Mouse (Mus musculus): ENCODE data around the gene 9430038I01Rik. TPM values are rescaled to one million over a fixed set of nuclear protein-coding genes. Genes with fewer than 3 reads are reported as not detected.

Gene 9430038I01Rik
- polyA plus RNA-seq, 1 experiment from 2014 or later: 18.0 TPM

DNA sequence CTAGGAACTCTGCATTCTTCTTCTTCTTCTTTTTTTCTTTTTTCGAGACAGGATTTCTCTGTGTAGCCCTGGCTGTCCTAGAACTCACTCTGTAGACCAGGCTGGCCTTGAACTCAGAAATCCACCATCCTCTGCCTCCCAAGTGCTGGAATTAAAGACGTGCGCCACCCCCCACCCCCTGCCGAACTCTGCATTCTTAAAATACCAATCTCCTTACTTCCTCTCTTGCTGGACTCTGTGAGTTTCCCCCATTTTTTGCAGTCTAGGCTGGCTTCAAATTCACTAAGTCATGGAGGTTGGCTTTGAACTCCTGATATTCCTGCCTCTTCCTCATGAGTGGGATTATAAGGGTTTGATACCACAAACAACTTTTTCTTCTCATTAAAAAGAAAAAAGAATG is 16.1 kb upstream of the 9430038I01Rik start:
- H3K27me3 ChIP-seq (replicated peaks; ENCODE audit: control insufficient read depth, insufficient read depth, low read length): no peaks in the 10 kb centered on the region
- ATAC-seq (replicated peaks; ENCODE audit: low FRiP score) (no peak), DNase-seq (ENCODE audit: low spot score) (no peak)
- no peak overlapping the region for H3K4me2 ChIP-seq
- no peaks in the 10 kb centered on the region for H3K9me3 ChIP-seq (ENCODE audit: control insufficient read depth, low read length)
- H3K27ac ChIP-seq (ENCODE audit: low read depth, low read length): no peak overlapping the region
- H3K4me1 ChIP-seq (replicated peaks; ENCODE audit: control insufficient read depth, insufficient read depth, low read length): no peaks in the 10 kb centered on the region
- WGBS: 36% methylated on average over 4 of the region's 4 CpGs
- H3K9ac ChIP-seq (ENCODE audit: low read depth, low read length): no peak overlapping the region
- no peak overlapping the region for H3K4me3 ChIP-seq (ENCODE audit: low read depth, low read length)
- H3K36me3 ChIP-seq (ENCODE audit: control insufficient read depth, insufficient read depth, low read length): no peaks in the 10 kb centered on the region

DNA sequence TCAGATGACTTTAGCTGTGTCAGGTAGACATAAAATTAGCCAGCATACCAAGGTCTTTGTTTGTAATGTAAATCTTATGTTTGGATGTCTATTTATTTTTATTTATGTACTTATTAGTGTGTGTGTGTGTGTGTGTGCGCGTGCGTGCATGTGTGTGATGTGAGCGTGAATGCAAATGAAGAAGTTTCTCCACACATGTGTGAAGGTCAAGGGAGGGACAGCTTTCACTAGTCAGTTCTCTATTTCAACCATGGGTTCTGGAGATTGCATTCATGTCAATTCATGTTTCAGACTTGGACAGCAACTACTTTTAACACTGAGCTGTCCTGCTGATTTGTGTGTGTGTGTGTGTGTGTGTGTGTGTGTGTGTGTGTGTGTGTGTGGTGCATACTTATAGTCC is 10.7 kb upstream of the 9430038I01Rik start:
- Histone ChIP-seq H3K4me2 (no peak overlapping the region), H3K9ac (ENCODE audit: low read depth, low read length) (no peak overlapping the region), H3K4me1 (replicated peaks; ENCODE audit: control insufficient read depth, insufficient read depth, low read length) (no peaks in the 10 kb centered on the region), H3K27ac (ENCODE audit: low read depth, low read length) (no peak overlapping the region), H3K27me3 (replicated peaks; ENCODE audit: control insufficient read depth, insufficient read depth, low read length) (no peaks in the 10 kb centered on the region), H3K9me3 (ENCODE audit: control insufficient read depth, low read length) (no peaks in the 10 kb centered on the region), H3K4me3 (ENCODE audit: low read depth, low read length) (no peak overlapping the region), H3K36me3 (ENCODE audit: control insufficient read depth, insufficient read depth, low read length) (no peaks in the 10 kb centered on the region)
- WGBS: 96% methylated on average over 4 of the region's 4 CpGs
- DNase-seq (ENCODE audit: low spot score): no peak
- ATAC-seq (replicated peaks; ENCODE audit: low FRiP score): no peak

DNA sequence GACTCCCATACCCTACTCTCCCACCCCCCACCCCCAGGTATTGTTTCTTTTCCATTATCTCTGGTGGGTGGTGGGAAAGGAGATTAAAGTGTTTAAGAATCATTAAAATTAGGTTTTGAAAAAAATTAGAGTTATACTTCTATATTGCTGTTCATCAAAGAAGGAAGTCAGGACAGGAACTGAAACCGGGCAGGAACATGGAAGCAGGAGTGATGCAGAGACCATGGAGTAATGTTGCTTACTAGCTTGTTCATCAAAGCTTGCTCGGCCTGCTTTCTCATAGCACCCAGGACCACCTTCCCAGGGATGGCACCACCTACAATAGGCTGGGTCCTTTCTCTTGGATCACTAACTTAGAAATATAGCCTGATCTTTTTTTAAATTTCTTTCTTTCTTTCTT is 10.0 kb upstream of the 9430038I01Rik start:
- Histone ChIP-seq H3K27ac (ENCODE audit: low read depth, low read length) (no peak overlapping the region), H3K4me1 (replicated peaks; ENCODE audit: control insufficient read depth, insufficient read depth, low read length) (no peaks in the 10 kb centered on the region), H3K4me3 (ENCODE audit: low read depth, low read length) (no peak overlapping the region), H3K9me3 (ENCODE audit: control insufficient read depth, low read length) (no peaks in the 10 kb centered on the region), H3K36me3 (ENCODE audit: control insufficient read depth, insufficient read depth, low read length) (no peaks in the 10 kb centered on the region), H3K9ac (ENCODE audit: low read depth, low read length) (no peak overlapping the region), H3K4me2 (no peak overlapping the region), H3K27me3 (replicated peaks; ENCODE audit: control insufficient read depth, insufficient read depth, low read length) (no peaks in the 10 kb centered on the region)
- ATAC-seq (replicated peaks; ENCODE audit: low FRiP score) (no peak), DNase-seq (ENCODE audit: low spot score) (no peak)
- 74% methylated on average over 2 of the region's 2 CpGs for WGBS

DNA sequence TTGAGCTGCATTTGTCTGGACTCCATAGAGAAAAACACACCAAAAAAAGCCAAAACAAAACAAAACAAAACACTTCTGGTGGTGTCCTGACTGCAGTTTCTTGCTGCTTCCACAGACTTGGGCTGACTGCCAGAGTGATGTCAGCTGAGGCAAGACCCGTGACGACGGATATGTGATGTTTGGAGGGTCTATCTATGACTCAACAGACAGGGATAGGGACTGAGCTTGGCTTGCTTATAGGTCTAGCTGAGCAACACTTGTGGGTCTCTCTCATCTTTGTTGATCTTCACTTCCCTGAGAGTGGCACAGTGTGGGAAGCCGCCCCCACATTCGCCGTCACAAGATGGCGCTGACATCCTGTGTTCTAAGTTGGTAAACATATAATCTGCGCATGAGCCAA is 4.1 kb upstream of the 9430038I01Rik start:
- H3K36me3 ChIP-seq (ENCODE audit: control insufficient read depth, insufficient read depth, low read length): no peaks in the 10 kb centered on the region
- ATAC-seq (replicated peaks; ENCODE audit: low FRiP score) (no peak), DNase-seq (ENCODE audit: low spot score) (no peak)
- no peaks in the 10 kb centered on the region for H3K27me3 ChIP-seq (replicated peaks; ENCODE audit: control insufficient read depth, insufficient read depth, low read length)
- H3K4me3 ChIP-seq (ENCODE audit: low read depth, low read length): no peak overlapping the region
- H3K4me1 ChIP-seq (replicated peaks; ENCODE audit: control insufficient read depth, insufficient read depth, low read length): peaks cover 5% of the 10 kb centered on the region; the same call in 1 of the 2 replicates
- H3K4me2 ChIP-seq: no peak overlapping the region
- no peak overlapping the region for H3K9ac ChIP-seq (ENCODE audit: low read depth, low read length)
- no peaks in the 10 kb centered on the region for H3K9me3 ChIP-seq (ENCODE audit: control insufficient read depth, low read length)
- WGBS: 92% methylated on average over 8 of the region's 8 CpGs
- no peak overlapping the region for H3K27ac ChIP-seq (ENCODE audit: low read depth, low read length)

DNA sequence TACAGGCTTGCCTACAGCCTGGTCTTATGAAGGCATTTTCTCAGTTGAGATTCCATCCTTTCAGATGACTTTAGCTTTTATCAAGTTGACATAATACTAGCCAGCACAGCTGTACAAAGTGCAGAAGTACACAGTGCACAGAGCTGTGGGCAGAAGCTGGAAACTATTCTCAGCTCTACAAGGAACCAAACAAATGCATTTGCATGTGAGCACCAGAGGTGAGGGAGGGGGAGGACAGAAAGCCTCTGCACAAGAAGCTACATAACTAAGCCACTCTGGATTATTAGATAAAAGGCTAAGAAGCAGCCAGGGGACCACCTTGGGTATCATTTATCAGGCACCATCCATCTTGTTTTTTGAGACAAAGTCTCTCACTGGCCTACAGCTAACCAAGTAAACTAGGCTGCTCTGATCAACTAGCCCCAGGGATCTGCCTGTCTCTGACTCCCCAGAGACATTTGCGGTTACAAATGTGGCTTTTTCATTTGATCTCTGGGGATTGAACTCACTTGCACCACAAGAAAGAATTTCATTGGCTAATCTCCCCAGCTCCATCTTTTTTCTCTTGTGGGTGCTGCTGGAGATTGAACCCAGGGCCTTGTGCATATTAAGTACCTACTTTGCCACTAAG is 3.0 kb downstream of the 9430038I01Rik start:
- ATAC-seq (replicated peaks; ENCODE audit: low FRiP score) (no peak), DNase-seq (ENCODE audit: low spot score) (no peak)
- H3K4me3 ChIP-seq (ENCODE audit: low read depth, low read length): no peak overlapping the region
- H3K4me2 ChIP-seq: no peak overlapping the region
- no peak overlapping the region for H3K27ac ChIP-seq (ENCODE audit: low read depth, low read length)
- peaks cover 5% of the 10 kb centered on the region; the same call in 1 of the 2 replicates for H3K4me1 ChIP-seq (replicated peaks; ENCODE audit: control insufficient read depth, insufficient read depth, low read length)
- H3K9me3 ChIP-seq (ENCODE audit: control insufficient read depth, low read length): no peaks in the 10 kb centered on the region
- no peak overlapping the region for H3K9ac ChIP-seq (ENCODE audit: low read depth, low read length)
- no peaks in the 10 kb centered on the region for H3K27me3 ChIP-seq (replicated peaks; ENCODE audit: control insufficient read depth, insufficient read depth, low read length)
- 88% methylated on average over 1 of the region's 1 CpGs for WGBS
- H3K36me3 ChIP-seq (ENCODE audit: control insufficient read depth, insufficient read depth, low read length): no peaks in the 10 kb centered on the region

DNA sequence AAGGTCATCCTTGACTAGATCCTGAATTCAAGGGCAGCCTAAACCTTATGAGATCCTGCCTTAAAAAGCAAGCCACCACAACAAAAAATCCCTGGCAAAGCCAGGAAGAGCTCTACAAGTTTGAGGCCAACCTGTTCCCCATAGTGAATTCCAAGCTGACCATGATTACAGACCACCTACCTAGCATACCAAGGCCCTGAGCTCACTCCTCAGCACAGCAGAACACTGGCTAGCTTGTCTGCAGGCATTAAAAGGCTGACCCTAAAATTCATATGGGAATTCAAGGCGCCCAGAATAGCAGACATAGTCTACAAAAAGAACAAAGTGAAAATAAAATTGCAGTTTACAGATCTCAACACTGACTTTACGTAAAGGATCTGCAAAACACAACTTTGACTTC is 6.4 kb downstream of the 9430038I01Rik start:
- H3K9ac ChIP-seq (ENCODE audit: low read depth, low read length): no peak overlapping the region
- WGBS: 82% methylated on average over 2 of the region's 2 CpGs
- ATAC-seq (replicated peaks; ENCODE audit: low FRiP score): no peak
- H3K27ac ChIP-seq (ENCODE audit: low read depth, low read length): no peak overlapping the region
- DNase-seq (ENCODE audit: low spot score): no peak
- no peaks in the 10 kb centered on the region for H3K36me3 ChIP-seq (ENCODE audit: control insufficient read depth, insufficient read depth, low read length)
- no peak overlapping the region for H3K4me3 ChIP-seq (ENCODE audit: low read depth, low read length)
- H3K4me2 ChIP-seq: no peak overlapping the region
- H3K4me1 ChIP-seq (replicated peaks; ENCODE audit: control insufficient read depth, insufficient read depth, low read length): no peaks in the 10 kb centered on the region
- no peaks in the 10 kb centered on the region; the same call in 1 of the 2 replicates for H3K9me3 ChIP-seq (ENCODE audit: control insufficient read depth, low read length)
- H3K27me3 ChIP-seq (replicated peaks; ENCODE audit: control insufficient read depth, insufficient read depth, low read length): no peaks in the 10 kb centered on the region

DNA sequence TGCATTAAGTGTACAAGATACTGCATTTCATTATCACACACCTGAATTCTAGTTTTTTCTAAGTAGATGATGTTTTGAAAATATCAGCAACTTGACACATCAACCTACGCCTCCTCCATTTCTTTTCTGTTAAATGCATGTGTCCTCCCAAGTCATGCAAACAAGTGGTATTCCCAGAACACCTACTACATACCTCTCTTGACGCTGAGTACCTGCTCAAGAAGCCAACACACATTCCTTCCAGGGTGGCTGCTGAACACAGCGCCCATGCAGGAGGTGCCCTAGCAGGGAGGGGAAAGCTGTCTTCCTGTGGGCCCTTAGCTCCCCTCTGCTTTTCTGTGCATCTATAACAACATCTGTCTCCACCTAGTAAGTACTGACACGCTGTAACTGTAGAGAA is 11.6 kb downstream of the 9430038I01Rik start:
- Histone ChIP-seq H3K4me3 (ENCODE audit: low read depth, low read length) (no peak overlapping the region), H3K4me1 (replicated peaks; ENCODE audit: control insufficient read depth, insufficient read depth, low read length) (no peaks in the 10 kb centered on the region), H3K4me2 (no peak overlapping the region), H3K36me3 (ENCODE audit: control insufficient read depth, insufficient read depth, low read length) (no peaks in the 10 kb centered on the region), H3K27ac (ENCODE audit: low read depth, low read length) (no peak overlapping the region), H3K27me3 (replicated peaks; ENCODE audit: control insufficient read depth, insufficient read depth, low read length) (no peaks in the 10 kb centered on the region), H3K9me3 (ENCODE audit: control insufficient read depth, low read length) (no peaks in the 10 kb centered on the region; the same call in 1 of the 2 replicates), H3K9ac (ENCODE audit: low read depth, low read length) (no peak overlapping the region)
- DNase-seq (ENCODE audit: low spot score) (no peak), ATAC-seq (replicated peaks; ENCODE audit: low FRiP score) (no peak)
- WGBS: 93% methylated on average over 4 of the region's 4 CpGs

DNA sequence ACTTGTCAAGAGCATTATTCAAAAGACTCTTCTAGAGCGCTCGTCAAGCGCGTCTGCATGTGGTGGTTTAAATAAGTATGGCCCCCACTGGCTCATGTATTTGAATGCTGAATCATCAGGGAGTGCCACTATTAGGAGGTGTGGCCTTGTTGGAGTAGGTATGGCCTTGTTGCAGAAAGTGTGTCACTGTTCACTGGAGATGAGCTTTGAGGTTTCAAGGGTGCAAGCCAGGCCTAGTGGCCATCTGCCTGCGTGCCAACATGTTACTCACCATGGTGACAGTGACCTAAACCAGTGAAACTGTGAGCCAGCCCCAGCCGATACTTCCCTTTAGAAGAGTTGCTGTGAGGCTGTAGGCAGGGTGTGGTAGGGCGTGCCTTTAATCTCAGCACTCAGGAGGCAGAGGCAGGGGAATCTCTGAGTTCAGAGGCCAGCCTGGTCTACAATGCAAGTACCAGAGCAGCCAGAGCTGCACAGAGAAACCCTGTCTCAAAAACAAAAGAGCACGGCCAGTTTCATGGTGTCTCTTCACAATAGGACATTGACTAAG is 13.1 kb downstream of the 9430038I01Rik start:
- ATAC-seq (replicated peaks; ENCODE audit: low FRiP score) (no peak), DNase-seq (ENCODE audit: low spot score) (no peak)
- H3K4me2 ChIP-seq: no peak overlapping the region
- WGBS: 90% methylated on average over 8 of the region's 8 CpGs
- H3K4me1 ChIP-seq (replicated peaks; ENCODE audit: control insufficient read depth, insufficient read depth, low read length): no peaks in the 10 kb centered on the region
- H3K9me3 ChIP-seq (ENCODE audit: control insufficient read depth, low read length): no peaks in the 10 kb centered on the region; the same call in 1 of the 2 replicates
- no peaks in the 10 kb centered on the region for H3K36me3 ChIP-seq (ENCODE audit: control insufficient read depth, insufficient read depth, low read length)
- H3K27ac ChIP-seq (ENCODE audit: low read depth, low read length): no peak overlapping the region
- no peak overlapping the region for H3K4me3 ChIP-seq (ENCODE audit: low read depth, low read length)
- H3K27me3 ChIP-seq (replicated peaks; ENCODE audit: control insufficient read depth, insufficient read depth, low read length): no peaks in the 10 kb centered on the region
- H3K9ac ChIP-seq (ENCODE audit: low read depth, low read length): no peak overlapping the region

DNA sequence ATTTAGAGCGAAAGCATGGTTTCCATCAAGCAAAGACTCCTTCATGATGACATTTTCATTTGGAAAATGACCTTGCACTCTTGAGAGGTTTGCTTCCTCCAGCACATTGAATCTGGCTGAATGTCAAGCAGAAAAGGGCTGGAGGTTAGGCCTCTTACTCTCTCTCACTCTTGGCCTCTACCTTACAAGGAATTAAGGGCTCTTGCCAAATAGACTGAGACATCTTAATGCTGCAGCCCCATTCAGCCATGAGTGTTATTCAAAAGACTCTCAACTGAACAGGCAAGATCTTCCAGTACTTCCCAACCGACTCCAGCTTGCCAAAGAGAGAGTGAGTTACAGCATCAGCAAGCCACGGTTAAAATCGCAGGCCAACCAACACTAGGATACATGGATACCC is 15.1 kb downstream of the 9430038I01Rik start:
- H3K36me3 ChIP-seq (ENCODE audit: control insufficient read depth, insufficient read depth, low read length): no peaks in the 10 kb centered on the region
- DNase-seq (ENCODE audit: low spot score): no peak
- H3K9me3 ChIP-seq (ENCODE audit: control insufficient read depth, low read length): no peaks in the 10 kb centered on the region
- no peaks in the 10 kb centered on the region for H3K4me1 ChIP-seq (replicated peaks; ENCODE audit: control insufficient read depth, insufficient read depth, low read length)
- no peak overlapping the region for H3K4me3 ChIP-seq (ENCODE audit: low read depth, low read length)
- no peak for ATAC-seq (replicated peaks; ENCODE audit: low FRiP score)
- H3K9ac ChIP-seq (ENCODE audit: low read depth, low read length): no peak overlapping the region
- WGBS: 82% methylated on average over 4 of the region's 4 CpGs
- no peak overlapping the region for H3K27ac ChIP-seq (ENCODE audit: low read depth, low read length)
- no peaks in the 10 kb centered on the region for H3K27me3 ChIP-seq (replicated peaks; ENCODE audit: control insufficient read depth, insufficient read depth, low read length)
- no peak overlapping the region for H3K4me2 ChIP-seq
